Mouse (Mus musculus) brain, adult 2 months (tissue): ENCODE results near the gene Gm15557.

Source experiments
- DNase-seq: peaks from one replicate; pipeline ENCODE4 v3.0.0; 2011; ENCODE audit warnings: low read depth, low spot score

Gm15557 gene

DNA sequence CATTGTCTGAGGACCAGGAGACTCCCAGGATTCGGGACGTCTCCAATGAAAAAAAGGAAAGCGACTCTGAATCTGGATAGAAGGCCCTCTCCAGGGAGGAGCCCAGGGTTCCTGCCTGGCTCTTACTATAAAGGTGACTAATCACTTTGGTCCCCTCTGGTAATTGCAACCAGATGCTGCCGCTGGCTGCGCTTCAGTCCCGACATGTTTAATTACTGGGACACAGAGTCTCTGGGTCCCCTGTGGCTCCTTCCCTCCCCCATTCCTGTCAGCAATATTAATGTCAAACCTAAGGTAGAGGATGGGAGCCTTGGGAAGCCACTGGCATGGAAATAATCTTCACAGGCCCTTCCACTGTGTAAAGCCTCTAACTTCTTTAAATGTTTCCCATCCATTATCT, 8.8 kb downstream of the Gm15557 start:
- peak; percentile 26 for DNase-seq

DNA sequence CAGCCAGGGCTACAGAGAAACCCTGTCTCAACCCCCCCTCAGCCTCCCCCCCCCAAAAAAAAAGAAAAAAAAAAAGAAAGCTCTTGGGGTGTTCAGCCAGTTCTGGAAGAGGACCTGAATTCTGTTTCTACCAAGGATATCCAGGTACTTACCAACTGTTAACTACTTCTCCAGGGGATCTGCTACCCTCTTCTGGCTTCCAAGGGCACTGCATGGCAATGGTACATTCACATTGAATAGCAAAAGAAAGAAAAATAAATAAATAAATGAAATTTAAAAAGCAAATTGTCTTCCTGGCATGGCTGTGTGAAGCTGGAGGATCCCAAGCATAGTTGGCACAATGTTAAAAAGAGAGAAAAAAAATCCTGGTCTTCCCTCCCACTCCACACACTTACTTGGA, 11.5 kb downstream of the Gm15557 start:
- DNase-seq = peak; percentile 86

DNA sequence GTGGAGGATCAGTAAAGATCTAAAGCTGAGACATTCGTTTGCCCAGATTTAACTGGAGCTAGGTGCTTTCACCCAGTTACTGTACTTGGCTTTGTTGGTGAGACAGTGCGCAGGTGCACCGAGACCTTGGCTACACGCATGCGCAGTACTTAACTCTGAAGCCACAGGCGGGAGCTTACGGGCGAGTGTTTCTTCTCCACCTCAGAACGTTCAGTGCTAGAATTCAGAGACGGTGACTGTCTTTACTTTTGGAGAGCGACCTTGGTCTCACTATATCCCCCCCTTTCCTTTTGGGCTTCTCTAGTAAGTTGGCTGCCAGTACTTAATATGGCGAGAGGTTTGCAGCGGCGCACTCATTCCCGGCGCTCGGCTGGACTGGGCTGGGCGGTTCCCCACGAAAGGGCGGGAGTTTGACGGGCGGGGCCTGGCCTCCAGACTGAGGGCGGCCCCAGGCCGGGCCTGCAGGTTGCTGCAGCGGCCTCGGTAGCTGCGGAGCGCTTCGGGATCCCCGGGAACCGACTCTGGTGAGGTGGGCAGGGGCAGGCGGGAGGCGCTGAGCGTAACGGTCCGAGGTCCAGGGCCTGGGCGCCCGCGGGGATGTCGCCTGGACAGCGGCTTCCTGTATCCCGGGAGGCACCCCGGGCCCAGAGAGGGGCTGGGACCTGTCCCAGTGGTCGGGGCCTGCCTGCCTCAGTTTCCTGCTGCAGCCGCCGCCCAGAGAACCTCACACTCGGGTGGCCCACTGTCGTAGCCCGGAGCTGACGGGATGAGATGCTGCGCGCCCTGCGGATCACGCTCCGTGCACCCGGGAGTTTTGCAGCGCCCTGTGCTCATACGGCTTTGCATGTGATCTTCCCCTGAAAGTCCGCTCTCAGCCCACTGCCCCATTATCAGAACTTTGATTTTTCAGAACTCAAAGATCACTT, 15.9 kb downstream of the Gm15557 start, which contains the start of gene Cep250:
TSS of gene Cep250 (plus strand) at position 325 of the 926 bp plus-strand sequence.
- DNase-seq = peak; percentile 97

DNA sequence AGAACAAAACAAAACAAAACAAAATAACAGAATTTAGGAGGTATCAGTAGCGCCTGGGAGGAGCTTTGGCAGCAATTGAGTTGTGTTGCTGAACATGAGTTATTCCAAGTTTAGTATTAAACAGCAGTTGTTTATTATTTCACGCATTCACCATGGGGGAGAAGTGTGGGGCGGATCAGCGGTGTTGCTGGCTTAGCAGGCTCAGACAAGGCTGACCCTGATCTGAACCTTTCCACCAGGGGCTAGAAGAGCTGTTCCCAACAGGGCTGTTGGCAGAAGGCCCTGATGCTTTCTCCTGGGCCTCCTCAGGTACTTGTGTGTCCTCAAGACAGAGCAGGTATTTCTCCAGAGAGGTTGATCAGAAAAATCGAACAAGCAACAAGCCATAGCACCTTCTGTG, 19.5 kb downstream of the Gm15557 start:
- DNase-seq = no peak

DNA sequence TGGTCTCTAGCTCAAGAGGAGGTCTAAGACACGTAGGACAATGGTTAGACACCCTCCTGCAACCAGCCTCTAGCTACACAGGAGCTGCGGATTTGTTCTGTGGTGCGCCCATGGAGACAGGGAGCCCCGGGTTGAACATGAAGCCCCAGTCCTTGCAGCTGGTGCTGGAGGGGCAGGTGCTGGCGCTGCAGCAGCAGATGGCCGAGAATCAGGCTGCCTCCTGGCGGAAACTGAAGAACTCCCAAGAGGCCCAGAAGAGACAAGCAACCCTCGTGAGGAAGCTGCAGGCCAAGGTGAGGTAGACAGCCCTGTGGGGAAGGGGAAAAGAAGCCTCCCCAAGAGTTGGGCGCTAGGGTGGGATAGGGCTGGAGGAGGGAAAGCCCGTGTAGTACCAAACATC, 21.3 kb downstream of the Gm15557 start:
- DNase-seq = no peak

GRCm38 (mm10) chr2:155962991-155963390, 22.5 kb downstream of the Gm15557 start:
- DNase-seq = peak; percentile 71

GRCm38 (mm10) chr2:155973348-155973747, 32.8 kb downstream of the Gm15557 start:
- no peak for DNase-seq

DNA sequence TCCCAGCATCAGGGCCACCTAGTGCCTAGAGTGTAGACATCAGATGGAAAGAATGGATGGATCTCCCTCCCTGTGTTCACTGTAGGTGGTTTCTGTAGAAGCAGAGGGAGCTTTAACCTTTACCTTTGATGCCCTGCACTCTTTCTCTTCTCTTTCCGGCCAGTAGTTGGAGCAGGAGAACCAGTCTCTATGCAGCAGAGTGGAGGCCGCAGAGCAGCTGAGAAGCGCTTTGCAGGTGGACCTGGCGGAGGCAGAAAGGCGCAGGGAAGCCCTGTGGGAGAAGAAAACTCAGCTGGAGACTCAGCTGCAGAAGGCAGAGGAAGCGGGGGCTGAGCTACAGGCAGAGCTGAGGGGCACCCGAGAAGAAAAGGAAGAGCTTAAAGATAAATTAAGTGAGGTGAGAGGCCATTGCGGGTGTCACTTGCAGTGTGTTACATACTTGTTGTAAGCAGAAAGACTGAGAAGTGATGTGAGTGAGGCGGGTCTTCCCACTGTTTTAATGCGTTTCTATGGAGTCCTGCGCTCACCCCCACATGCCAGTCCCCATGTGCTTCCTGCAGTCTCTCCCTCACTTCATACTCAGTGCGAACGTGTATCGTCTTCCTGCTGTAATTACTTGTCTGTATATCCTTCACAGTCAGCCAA, 33.7 kb downstream of the Gm15557 start:
- DNase-seq = peak; percentile 59

GRCm38 (mm10) chr2:155979328-155979991, 38.9 kb downstream of the Gm15557 start:
- DNase-seq = no peak

GRCm38 (mm10) chr2:155985776-155986175, 45.2 kb downstream of the Gm15557 start:
- no peak for DNase-seq

- DNase-seq = no peak
These were observed 46.6 kb downstream of the Gm15557 start for GRCm38 (mm10) chr2:155987131-155987530.

DNA sequence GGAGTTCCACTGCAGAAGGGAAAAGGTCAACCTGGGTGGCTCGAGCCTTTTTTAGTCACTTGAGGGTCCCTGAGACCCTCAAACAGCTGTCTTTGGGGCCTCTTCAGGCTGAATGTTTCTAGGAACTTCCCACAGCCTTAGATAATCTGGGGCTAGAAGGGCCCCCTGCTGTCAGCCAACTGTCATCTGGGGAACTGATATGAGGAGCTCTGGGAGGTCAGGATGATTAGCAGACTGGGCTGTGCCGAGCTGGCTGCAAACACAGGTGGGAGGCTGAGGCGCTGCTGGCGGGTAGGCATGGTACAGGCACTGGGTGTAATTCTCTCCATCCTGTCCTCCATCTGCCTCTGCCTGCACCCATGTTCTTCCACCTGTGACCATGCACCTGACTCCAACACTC, 48.6 kb downstream of the Gm15557 start:
- DNase-seq = peak; percentile 58

GRCm38 (mm10) chr2:155991151-155991550, 50.6 kb downstream of the Gm15557 start:
- DNase-seq = peak; percentile 29

- DNase-seq = peak; percentile 97
These were observed 51.4 kb downstream of the Gm15557 start for GRCm38 (mm10) chr2:155991863-155992321.
